Mouse (Mus musculus) liver, embryonic 14.5 days (tissue): ENCODE data around the gene Obscn. TPM values are rescaled to one million over a fixed set of nuclear protein-coding genes. Genes with fewer than 3 reads are reported as not detected.

Experiments used
- ATAC-seq: fragments of 200-750 bp; cut with Nextera tagmentation; 2 replicates; pipeline ENCODE4 v1.8.0; 2017; ENCODE audit warnings: moderate number of reproducible peaks, mild to moderate bottlenecking, moderate library complexity; ENCODE audit not compliant: insufficient read depth
- DNase-seq, 3 experiments: peaks; one replicate each; pipeline ENCODE4 v3.0.0-alpha.2; 2012 to 2013; ENCODE audit warnings: low read depth in 3 of 3, low spot score in 3 of 3
- H3K27ac ChIP-seq: fragments of 300-500 bp; sonication (generic); 2 replicates; pipeline ENCODE4 v1.5.1; 2014; ENCODE audit warnings: moderate library complexity, mild to moderate bottlenecking, control low read depth, inconsistent platforms
- H3K27me3 ChIP-seq: fragments of 300-500 bp; sonication (generic); 2 replicates; pipeline ENCODE4 v1.6.1; 2014; ENCODE audit warnings: mild to moderate bottlenecking, low read length, moderate library complexity; ENCODE audit not compliant: control insufficient read depth, insufficient read depth
- H3K36me3 ChIP-seq: fragments of 300-500 bp; sonication (generic); replicated peaks from 2 replicates; pipeline ENCODE4 v1.6.1; 2014; ENCODE audit warnings: low read depth; ENCODE audit not compliant: control insufficient read depth, insufficient read depth
- H3K4me1 ChIP-seq, 2 experiments: fragments of 200-500 bp in 1 of 2; fragments of 300-500 bp in 1 of 2; sonication (generic) in 1 of 2; replicated peaks; 2 replicates each; pipeline ENCODE4 v1.6.1; 2012 to 2014; ENCODE audit warnings: antibody characterized with exemption in 1 of 2, inconsistent platforms in 1 of 2, low read length in 1 of 2; ENCODE audit not compliant: control insufficient read depth in 2 of 2, insufficient read depth in 2 of 2
- H3K4me2 ChIP-seq: fragments of 300-500 bp; sonication (generic); 2 replicates; pipeline ENCODE4 v1.6.1; 2014; ENCODE audit warnings: low read depth, mild to moderate bottlenecking, control low read depth, moderate library complexity
- H3K4me3 ChIP-seq, 2 experiments: fragments of 200-500 bp in 1 of 2; fragments of 300-500 bp in 1 of 2; sonication (generic) in 1 of 2; 2 replicates each; pipeline ENCODE4 v1.5.1; 2012 to 2014; ENCODE audit warnings: low read depth in 2 of 2, low read length in 2 of 2, mild to moderate bottlenecking in 2 of 2, control low read depth in 1 of 2, inconsistent platforms in 1 of 2, moderate library complexity in 1 of 2; ENCODE audit not compliant: insufficient read depth in 1 of 2
- H3K9ac ChIP-seq: fragments of 300-500 bp; sonication (generic); replicated peaks from 2 replicates; pipeline ENCODE4 v1.6.1; 2014; ENCODE audit warnings: mild to moderate bottlenecking, control low read depth, moderate library complexity
- H3K9me3 ChIP-seq: fragments of 300-500 bp; sonication (generic); 2 replicates; pipeline ENCODE4 v1.6.1; 2016; ENCODE audit warnings: low read length, mixed read lengths; ENCODE audit not compliant: control insufficient read depth
- CTCF ChIP-seq: IDR thresholded peaks from 2 replicates; pipeline ENCODE4 v1.5.1; 2016; ENCODE audit warnings: antibody characterized with exemption, low read depth, control low read depth
- EP300 ChIP-seq: IDR thresholded peaks from 2 replicates; pipeline ENCODE4 v1.6.1; 2016; ENCODE audit warnings: antibody characterized with exemption, low read depth
- WGBS: fragments of 180-500 bp; shearing (Covaris S2); extraction: QIAGEN DNeasy Blood & Tissue Kit; methylation state at CpG from one replicate; pipeline ENCODE4 v1.1.7; 2014; ENCODE audit not compliant: insufficient replicate concordance; 5-methylcytosine and 5-hydroxymethylcytosine counted together
- microRNA-seq: library from miRNA; unstranded; fragments of <30 nt; microRNA quantifications from one replicate; pipeline ENCODE4, GENCODE M21; 2016
- polyA plus RNA-seq, 2 experiments: library from polyadenylated mRNA; depleted of rRNA in 1 of 2; stranded (reverse) in 1 of 2; unstranded in 1 of 2; fragments of >200 nt; fragmentation: Nextera tagmentation in 1 of 2; extraction: Ambion mirVana in 1 of 2; gene quantifications; 2 replicates each; pipeline versions ENCODE4 v1.2.1 to v1.2.3; 2012 to 2014

Gene Obscn
- polyA plus RNA-seq, 2 experiments = 0.06 to 0.11 TPM

- ATAC-seq (no peak), DNase-seq (no peak)
- H3K4me2 ChIP-seq = no peak overlapping the region
- no peaks in the 10 kb centered on the region for H3K36me3 ChIP-seq
- TF ChIP-seq CTCF (no peak), EP300 (no peak)
- no peak overlapping the region for H3K27ac ChIP-seq
- peaks cover 50% of the 10 kb centered on the region for H3K27me3 ChIP-seq
- WGBS = 62% methylated on average over 3 of the region's 3 CpGs
- no peak overlapping the region for H3K9ac ChIP-seq
- H3K9me3 ChIP-seq = no peaks in the 10 kb centered on the region
- H3K4me3 ChIP-seq = no peak overlapping the region
- peaks cover 8 to 21% of the 10 kb centered on the region in 2 experiments for H3K4me1 ChIP-seq
These were observed 188.9 kb downstream of the Obscn start for GRCm38 (mm10) chr11:58947306-58947705.

Small RNA genes within 50 kb of the gene (microRNA-seq; reads per million reads assigned to microRNA genes)
- gene Gm44313 = 1.3 reads per million

Other genes with a start within 250 kb of the Obscn start
- 3.9 and 4.6 TPM in 2 replicates for gene Zfp39, start 232.2 kb downstream of the Obscn start, polyA plus RNA-seq (2012; rRNA removed)
- gene Zfp39, start 232.2 kb downstream of the Obscn start, polyA plus RNA-seq (2014; fragmentation: Nextera tagmentation; extraction: Ambion mirVana) = 5.2 and 5.4 TPM in 2 replicates
- gene Btnl10, start 218.5 kb downstream of the Obscn start, polyA plus RNA-seq (2012; rRNA removed) = 18.2 and 19.3 TPM in 2 replicates
- gene Btnl10, start 218.5 kb downstream of the Obscn start, polyA plus RNA-seq (2014; fragmentation: Nextera tagmentation; extraction: Ambion mirVana) = 9.1 and 9.6 TPM in 2 replicates
- gene Rnf187, start 197.5 kb downstream of the Obscn start, polyA plus RNA-seq (2012; rRNA removed) = 80.8 and 83.3 TPM in 2 replicates
- 104 and 120 TPM in 2 replicates for gene Rnf187, start 197.5 kb downstream of the Obscn start, polyA plus RNA-seq (2014; fragmentation: Nextera tagmentation; extraction: Ambion mirVana)
- gene Hist3h2ba, start 187.5 kb downstream of the Obscn start, polyA plus RNA-seq (2012; rRNA removed) = 15.7 and 16.0 TPM in 2 replicates
- gene Hist3h2ba, start 187.5 kb downstream of the Obscn start, polyA plus RNA-seq (2014; fragmentation: Nextera tagmentation; extraction: Ambion mirVana) = 4.2 and 6.0 TPM in 2 replicates
- gene Hist3h2a, start 181.7 kb downstream of the Obscn start, polyA plus RNA-seq (2012; rRNA removed) = 11.0 and 11.5 TPM in 2 replicates
- gene Hist3h2a, start 181.7 kb downstream of the Obscn start, polyA plus RNA-seq (2014; fragmentation: Nextera tagmentation; extraction: Ambion mirVana) = 13.5 and 16.7 TPM in 2 replicates
- 0.05 and 0.06 TPM in 2 replicates for gene Trim17, start 181.7 kb downstream of the Obscn start, polyA plus RNA-seq (2012; rRNA removed)
- 0.06 and 0.14 TPM in 2 replicates for gene Trim17, start 181.7 kb downstream of the Obscn start, polyA plus RNA-seq (2014; fragmentation: Nextera tagmentation; extraction: Ambion mirVana)
- gene Trim11, start 158.3 kb downstream of the Obscn start, polyA plus RNA-seq (2012; rRNA removed) = 8.1 and 8.3 TPM in 2 replicates
- 6.4 and 6.9 TPM in 2 replicates for gene Trim11, start 158.3 kb downstream of the Obscn start, polyA plus RNA-seq (2014; fragmentation: Nextera tagmentation; extraction: Ambion mirVana)
- 7.9 and 8.0 TPM in 2 replicates for gene Iba57, start 27.3 kb upstream of the Obscn start, polyA plus RNA-seq (2012; rRNA removed)
- gene Iba57, start 27.3 kb upstream of the Obscn start, polyA plus RNA-seq (2014; fragmentation: Nextera tagmentation; extraction: Ambion mirVana) = 4.4 and 4.7 TPM in 2 replicates
- gene Gjc2, start 46.8 kb upstream of the Obscn start, polyA plus RNA-seq (2012; rRNA removed) = 0.08 and 0.10 TPM in 2 replicates
- gene Gjc2, start 46.8 kb upstream of the Obscn start, polyA plus RNA-seq (2014; fragmentation: Nextera tagmentation; extraction: Ambion mirVana) = 0.13 TPM in 1 of 2 replicates, not detected in the other
- gene Guk1, start 55.8 kb upstream of the Obscn start, polyA plus RNA-seq (2012; rRNA removed) = 40.2 and 41.1 TPM in 2 replicates
- 64.2 and 70.5 TPM in 2 replicates for gene Guk1, start 55.8 kb upstream of the Obscn start, polyA plus RNA-seq (2014; fragmentation: Nextera tagmentation; extraction: Ambion mirVana)
- gene Mrpl55, start 66.1 kb upstream of the Obscn start, polyA plus RNA-seq (2012; rRNA removed) = 25.3 and 41.2 TPM in 2 replicates
- 56.8 and 59.8 TPM in 2 replicates for gene Mrpl55, start 66.1 kb upstream of the Obscn start, polyA plus RNA-seq (2014; fragmentation: Nextera tagmentation; extraction: Ambion mirVana)
- 13.3 and 23.6 TPM in 2 replicates for gene 2310033P09Rik, start 71.9 kb upstream of the Obscn start, polyA plus RNA-seq (2012; rRNA removed)
- 16.2 and 17.4 TPM in 2 replicates for gene 2310033P09Rik, start 71.9 kb upstream of the Obscn start, polyA plus RNA-seq (2014; fragmentation: Nextera tagmentation; extraction: Ambion mirVana)
- gene Arf1, start 91.9 kb upstream of the Obscn start, polyA plus RNA-seq (2012; rRNA removed) = 177 and 190 TPM in 2 replicates
- 227 and 235 TPM in 2 replicates for gene Arf1, start 91.9 kb upstream of the Obscn start, polyA plus RNA-seq (2014; fragmentation: Nextera tagmentation; extraction: Ambion mirVana)
- gene Wnt3a, start 154.3 kb upstream of the Obscn start, polyA plus RNA-seq (2012; rRNA removed) = 0.01 and 0.03 TPM in 2 replicates
- not detected in 2 replicates for gene Wnt3a, start 154.3 kb upstream of the Obscn start, polyA plus RNA-seq (2014; fragmentation: Nextera tagmentation; extraction: Ambion mirVana)
- gene Wnt9a, start 170.5 kb upstream of the Obscn start, polyA plus RNA-seq (2012; rRNA removed) = 0.08 and 0.12 TPM in 2 replicates
- gene Wnt9a, start 170.5 kb upstream of the Obscn start, polyA plus RNA-seq (2014; fragmentation: Nextera tagmentation; extraction: Ambion mirVana) = 0.04 and 0.08 TPM in 2 replicates
- not detected in 2 replicates for gene Prss38, start 239.3 kb upstream of the Obscn start, polyA plus RNA-seq (2012; rRNA removed)
- not detected in 2 replicates for gene Prss38, start 239.3 kb upstream of the Obscn start, polyA plus RNA-seq (2014; fragmentation: Nextera tagmentation; extraction: Ambion mirVana)